Mouse (Mus musculus) cortical plate, adult 2 months (tissue): ENCODE measurements at regions not wholly inside any gene's neighbourhood (a gene's known extent, or its start where the extent isn't known, plus 50 kb on each side); places are given as distances from the start of the nearest gene placed in this dataset.

Experiments used
- CTCF ChIP-seq: fragments of 200-500 bp; IDR thresholded peaks from 2 replicates; pipeline ENCODE4 v1.5.1; 2011; ENCODE audit warnings: mild to moderate bottlenecking, control low read depth, low read length; ENCODE audit not compliant: insufficient read depth; ENCODE audit errors: extremely low read depth
- POLR2A ChIP-seq: fragments of 200-500 bp; IDR thresholded peaks from 2 replicates; pipeline ENCODE4 v1.6.1; 2011; ENCODE audit warnings: mild to moderate bottlenecking, low read length, control low read depth; ENCODE audit not compliant: insufficient read depth; ENCODE audit errors: extremely low read depth

DNA sequence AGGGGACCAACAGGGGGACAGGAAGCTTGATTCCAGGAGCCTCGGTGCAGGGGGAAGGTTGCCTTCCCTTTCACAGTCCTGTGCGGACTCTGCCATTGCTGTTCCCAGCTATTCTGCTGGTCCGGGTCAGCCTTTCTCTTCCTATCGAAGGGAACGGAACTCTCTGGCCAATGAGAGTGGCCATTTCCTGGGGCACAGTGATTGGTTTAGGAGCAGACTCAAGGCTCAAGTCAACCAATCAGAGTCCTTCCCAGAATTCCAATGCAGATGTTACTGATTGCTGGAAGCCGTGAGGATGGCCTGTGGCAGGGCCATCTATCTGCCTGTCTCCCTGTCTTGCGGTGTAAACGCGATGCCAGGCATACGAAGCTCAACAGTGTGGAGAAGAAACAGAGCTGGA lies 145.3 kb downstream of the Bmp7 start:
- TF ChIP-seq CTCF: no peak
- no peak for TF ChIP-seq POLR2A
